Mouse (Mus musculus): ENCODE measurements at regions not wholly inside any gene's neighbourhood (a gene's known extent, or its start where the extent isn't known, plus 50 kb on each side); places are given as distances from the start of the nearest gene placed in this dataset.

- DNase-seq (ENCODE audit: inconsistent ontology term): no peak
Observed at GRCm38 (mm10) chr10:72551561-72551960, 103.1 kb upstream of the Zwint start.

GRCm38 (mm10) chr10:72573991-72574652, 80.5 kb upstream of the Zwint start:
- DNase-seq (ENCODE audit: inconsistent ontology term): no peak

GRCm38 (mm10) chr10:72577713-72578112, 76.9 kb upstream of the Zwint start:
- DNase-seq (ENCODE audit: inconsistent ontology term): no peak

- no peak for DNase-seq (ENCODE audit: inconsistent ontology term)
Observed at GRCm38 (mm10) chr10:72578501-72578900, 76.1 kb upstream of the Zwint start.

GRCm38 (mm10) chr10:72581311-72581710, 73.3 kb upstream of the Zwint start:
- no peak for DNase-seq (ENCODE audit: inconsistent ontology term)

GRCm38 (mm10) chr10:72588561-72588960, 66.1 kb upstream of the Zwint start:
- DNase-seq (ENCODE audit: inconsistent ontology term): no peak

- DNase-seq (ENCODE audit: inconsistent ontology term): no peak
Observed at GRCm38 (mm10) chr10:72593049-72593448, 61.6 kb upstream of the Zwint start.

Measured in Muller cell, postnatal 12 days (primary cell).